Mouse (Mus musculus) MEL (cell line): ENCODE data around the gene Tm4sf1. TPM values are rescaled to one million over a fixed set of nuclear protein-coding genes. Genes with fewer than 3 reads are reported as not detected.

ENCODE experiments used
- DNase-seq: peaks from one replicate; pipeline ENCODE4 v3.0.0; 2011; ENCODE audit warnings: low read depth, low spot score
- H3K27ac ChIP-seq: 2 replicates; pipeline ENCODE4 v1.5.1; 2012; ENCODE audit warnings: low read depth, mild to moderate bottlenecking, control low read depth, low read length, moderate library complexity; ENCODE audit not compliant: control insufficient read depth
- H3K27me3 ChIP-seq, 2 experiments: fragments of 150-350 bp in 1 of 2; sonication (generic) in 1 of 2; 2 replicates each; pipeline ENCODE4 v1.6.1; 2012; ENCODE audit warnings: low read length in 2 of 2, mild to moderate bottlenecking in 2 of 2, improper control_type of control experiment in 1 of 2, moderate library complexity in 1 of 2; ENCODE audit not compliant: insufficient read depth in 2 of 2, control insufficient read depth in 1 of 2
- H3K36me3 ChIP-seq, 2 experiments: 2 replicates each; pipeline ENCODE4 v1.6.1; 2012 to 2014; ENCODE audit warnings: low read length in 2 of 2, improper control_type of control experiment in 1 of 2, inconsistent platforms in 1 of 2, mild to moderate bottlenecking in 1 of 2; ENCODE audit not compliant: insufficient read depth in 2 of 2, control insufficient read depth in 1 of 2
- H3K4me1 ChIP-seq, 2 experiments: fragments of 150-350 bp in 1 of 2; sonication (generic) in 1 of 2; 2 replicates each; pipeline ENCODE4 v1.6.1; 2012; ENCODE audit warnings: low read length in 2 of 2, improper control_type of control experiment in 1 of 2, mild to moderate bottlenecking in 1 of 2; ENCODE audit not compliant: insufficient read depth in 2 of 2, control insufficient read depth in 1 of 2
- H3K4me3 ChIP-seq, 2 experiments: fragments of 150-350 bp in 1 of 2; sonication (generic) in 1 of 2; 2 replicates each; pipeline ENCODE4 v1.5.1; 2012; ENCODE audit warnings: low read depth in 2 of 2, low read length in 2 of 2, mild to moderate bottlenecking in 2 of 2, moderate library complexity in 2 of 2, control low read depth in 1 of 2, improper control_type of control experiment in 1 of 2; ENCODE audit not compliant: control insufficient read depth in 1 of 2, insufficient read depth in 1 of 2
- H3K79me2 ChIP-seq: 2 replicates; pipeline ENCODE4 v1.6.1; 2012; ENCODE audit warnings: mild to moderate bottlenecking, low read length, moderate library complexity; ENCODE audit not compliant: control insufficient read depth, poor library complexity, insufficient read depth
- H3K9ac ChIP-seq: 2 replicates; pipeline ENCODE4 v1.6.1; 2012; ENCODE audit warnings: low read depth, mild to moderate bottlenecking, control low read depth, low read length, moderate library complexity; ENCODE audit not compliant: control insufficient read depth, poor library complexity, severe bottlenecking
- H3K9me3 ChIP-seq: fragments of 150-350 bp; sonication (generic); replicated peaks from 2 replicates; pipeline ENCODE4 v1.6.1; 2012; ENCODE audit warnings: mild to moderate bottlenecking, low read length, improper control_type of control experiment, moderate library complexity; ENCODE audit not compliant: insufficient read depth
- BHLHE40 ChIP-seq: IDR thresholded peaks from 2 replicates; pipeline ENCODE4 v1.6.1; 2012; ENCODE audit warnings: low read depth, mild to moderate bottlenecking, inconsistent platforms, low read length, improper control_type of control experiment, borderline replicate concordance
- CHD1 ChIP-seq: IDR thresholded peaks from 2 replicates; pipeline ENCODE4 v1.6.1; 2012; ENCODE audit warnings: low read depth, mild to moderate bottlenecking, inconsistent platforms, low read length, improper control_type of control experiment
- E2F4 ChIP-seq: IDR thresholded peaks from 2 replicates; pipeline ENCODE4 v1.6.1; 2011; ENCODE audit warnings: low read depth, low read length, improper control_type of control experiment, borderline replicate concordance
- ETS1 ChIP-seq: IDR thresholded peaks from 2 replicates; pipeline ENCODE4 v1.6.1; 2012; ENCODE audit warnings: low read depth, mild to moderate bottlenecking, inconsistent platforms, low read length, improper control_type of control experiment, moderate library complexity
- GABPA ChIP-seq: IDR thresholded peaks from 2 replicates; pipeline ENCODE4 v1.6.1; 2012; ENCODE audit warnings: low read depth, mild to moderate bottlenecking, inconsistent platforms, low read length, improper control_type of control experiment, moderate library complexity
- JUND ChIP-seq: IDR thresholded peaks from 2 replicates; pipeline ENCODE4 v1.6.1; 2011; ENCODE audit warnings: low read depth, mild to moderate bottlenecking, improper control_type of control experiment, low read length
- KAT2A ChIP-seq: conservative IDR thresholded peaks from 2 replicates; pipeline ENCODE4 v1.6.1; 2012; ENCODE audit warnings: low read depth, low read length, improper control_type of control experiment, inconsistent platforms
- MAFK ChIP-seq: IDR thresholded peaks from 2 replicates; pipeline ENCODE4 v1.6.1; 2011; ENCODE audit warnings: low read depth, mild to moderate bottlenecking, low read length, improper control_type of control experiment, borderline replicate concordance
- MAX ChIP-seq: IDR thresholded peaks from 2 replicates; pipeline ENCODE4 v1.6.1; 2011; ENCODE audit warnings: low read length, improper control_type of control experiment
- MAZ ChIP-seq: IDR thresholded peaks from 2 replicates; pipeline ENCODE4 v1.6.1; 2012; ENCODE audit warnings: low read depth, mild to moderate bottlenecking, inconsistent platforms, low read length, improper control_type of control experiment
- POLR2A ChIP-seq, 2 experiments: IDR thresholded peaks; 2 replicates each; pipeline ENCODE4 v1.6.1; 2011 to 2012; ENCODE audit warnings: low read length in 2 of 2, mild to moderate bottlenecking in 2 of 2, control low read depth in 1 of 2, improper control_type of control experiment in 1 of 2, low read depth in 1 of 2, moderate library complexity in 1 of 2; ENCODE audit not compliant: control insufficient read depth in 1 of 2, insufficient read depth in 1 of 2, poor library complexity in 1 of 2
- POLR2AphosphoS2 ChIP-seq: IDR thresholded peaks from 2 replicates; pipeline ENCODE4 v1.6.1; 2011; ENCODE audit warnings: low read length, improper control_type of control experiment
- POLR2AphosphoS5 ChIP-seq: IDR thresholded peaks from 2 replicates; pipeline ENCODE4 v1.6.1; 2012; ENCODE audit warnings: low read depth, borderline replicate concordance, mild to moderate bottlenecking, inconsistent platforms, low read length, moderate library complexity, mixed read lengths
- SIN3A ChIP-seq: IDR thresholded peaks from 2 replicates; pipeline ENCODE4 v1.6.1; 2012; ENCODE audit warnings: low read length, improper control_type of control experiment, inconsistent platforms
- SMC3 ChIP-seq: IDR thresholded peaks from 2 replicates; pipeline ENCODE4 v1.6.1; 2011; ENCODE audit warnings: low read depth, low read length, improper control_type of control experiment
- TBP ChIP-seq: IDR thresholded peaks from 2 replicates; pipeline ENCODE4 v1.8.0; 2011; ENCODE audit warnings: low read depth, low read length, improper control_type of control experiment
- UBTF ChIP-seq: IDR thresholded peaks from 2 replicates; pipeline ENCODE4 v1.6.1; 2012; ENCODE audit warnings: low read depth, mild to moderate bottlenecking, inconsistent platforms, low read length, improper control_type of control experiment, moderate library complexity, borderline replicate concordance; ENCODE audit not compliant: insufficient read depth
- USF1 ChIP-seq: IDR thresholded peaks from 2 replicates; pipeline ENCODE4 v1.6.1; 2014; ENCODE audit warnings: low read depth, mild to moderate bottlenecking, inconsistent platforms, low read length, improper control_type of control experiment, moderate library complexity
- USF2 ChIP-seq, 2 experiments: IDR thresholded peaks; 2 replicates each; pipeline ENCODE4 v1.6.1; 2011 to 2012; ENCODE audit warnings: improper control_type of control experiment in 2 of 2, low read length in 2 of 2, borderline replicate concordance in 1 of 2, inconsistent platforms in 1 of 2, low read depth in 1 of 2, mild to moderate bottlenecking in 1 of 2; ENCODE audit not compliant: insufficient read depth in 1 of 2
- ZC3H11A ChIP-seq: IDR thresholded peaks from 2 replicates; pipeline ENCODE4 v1.6.1; 2012; ENCODE audit warnings: low read depth, mild to moderate bottlenecking, inconsistent platforms, low read length, improper control_type of control experiment
- polyA plus RNA-seq, 2 experiments: library from polyadenylated mRNA; stranded (reverse) in 1 of 2; unstranded in 1 of 2; fragments of >175 nt in 1 of 2; fragments of >200 nt in 1 of 2; gene quantifications; 2 replicates each; pipeline versions ENCODE4 v1.2.1 to v1.2.4; 2012; ENCODE audit warnings: low replicate concordance in 2 of 2, low read depth in 1 of 2; ENCODE audit not compliant: insufficient read length in 2 of 2, insufficient read depth in 1 of 2, missing spikeins in 1 of 2
- total RNA-seq: library from RNA; depleted of rRNA; stranded (reverse); fragments of 300-350 nt; gene quantifications from 2 replicates; pipeline ENCODE4 v1.2.3, GENCODE M21; 2012

Tm4sf1 gene
- total and polyA plus RNA-seq, 3 experiments: not detected

GRCm38 (mm10) chr3:57301366-57301765, 422 bp downstream of the Tm4sf1 start:
- no peak for TF ChIP-seq USF2 (IDR thresholded peaks at IDR 0.05; ENCODE audit: borderline replicate concordance in 1 of 2, insufficient read depth in 1 of 2, low read depth in 1 of 2, low read length in 2 of 2)
- TF ChIP-seq TBP: no peak
- TF ChIP-seq BHLHE40: no peak
- TF ChIP-seq MAZ: no peak
- TF ChIP-seq USF1: no peak
- no peak for TF ChIP-seq UBTF
- no peak for TF ChIP-seq POLR2A (IDR thresholded peaks at IDR 0.05; ENCODE audit: control insufficient read depth in 1 of 2, insufficient read depth in 1 of 2, low read depth in 1 of 2, low read length in 2 of 2, poor library complexity in 1 of 2)
- no peak for TF ChIP-seq GABPA
- TF ChIP-seq SIN3A: no peak
- no peak for TF ChIP-seq POLR2AphosphoS5
- no peak for TF ChIP-seq KAT2A
- TF ChIP-seq ZC3H11A: no peak
- no peak for TF ChIP-seq CHD1

DNA sequence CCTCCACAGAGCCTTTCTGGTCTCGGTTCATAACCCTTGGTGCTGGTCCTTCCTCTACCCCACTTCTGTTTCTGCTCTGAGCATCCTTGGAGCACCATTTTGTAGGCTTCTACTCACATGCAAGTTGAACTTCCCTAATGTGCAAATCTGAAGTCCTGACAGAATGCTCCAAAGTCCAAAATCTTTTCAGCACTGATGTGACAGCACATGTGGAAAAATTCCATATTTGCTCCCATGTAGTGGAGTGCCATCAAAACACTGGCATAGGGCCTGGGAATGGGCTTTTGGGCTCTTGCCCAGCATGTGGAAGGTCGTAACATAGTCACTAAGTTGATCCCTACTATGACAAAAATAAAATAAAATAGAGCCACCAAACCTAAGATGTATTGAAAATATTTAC, 3.8 kb downstream of the Tm4sf1 start:
- DNase-seq: no peak
- H3K36me3 ChIP-seq: no peaks in the 10 kb centered on the region
- TF ChIP-seq JUND (no peak), CHD1 (no peak), POLR2AphosphoS2 (no peak), E2F4 (no peak), POLR2AphosphoS5 (no peak), BHLHE40 (no peak), MAFK (no peak), ETS1 (no peak), SMC3 (no peak), MAX (no peak)
- no peaks in the 10 kb centered on the region for H3K9me3 ChIP-seq
- H3K79me2 ChIP-seq: no peaks in the 10 kb centered on the region
- H3K4me1 ChIP-seq: no peaks in the 10 kb centered on the region
- H3K4me3 ChIP-seq: no peak overlapping the region
- H3K27me3 ChIP-seq: no peaks in the 10 kb centered on the region
- no peak overlapping the region for H3K27ac ChIP-seq
- no peak overlapping the region for H3K9ac ChIP-seq

More at GRCm38 (mm10) chr3:57301366-57301765, 422 bp downstream of the Tm4sf1 start:
- Histone ChIP-seq H3K27ac (no peak overlapping the region), H3K9ac (no peak overlapping the region), H3K9me3 (no peaks in the 10 kb centered on the region), H3K79me2 (no peaks in the 10 kb centered on the region), H3K4me1 (no peaks in the 10 kb centered on the region), H3K27me3 (no peaks in the 10 kb centered on the region), H3K36me3 (no peaks in the 10 kb centered on the region), H3K4me3 (no peak overlapping the region)
- DNase-seq: no peak
